Mouse (Mus musculus): ENCODE data around the gene Alk.
"Not testable (repeated sequence)": the region's sequence is repeated elsewhere in the genome, so short reads cannot be mapped to it uniquely, and the experiment has no call there.

Gene Alk

DNA sequence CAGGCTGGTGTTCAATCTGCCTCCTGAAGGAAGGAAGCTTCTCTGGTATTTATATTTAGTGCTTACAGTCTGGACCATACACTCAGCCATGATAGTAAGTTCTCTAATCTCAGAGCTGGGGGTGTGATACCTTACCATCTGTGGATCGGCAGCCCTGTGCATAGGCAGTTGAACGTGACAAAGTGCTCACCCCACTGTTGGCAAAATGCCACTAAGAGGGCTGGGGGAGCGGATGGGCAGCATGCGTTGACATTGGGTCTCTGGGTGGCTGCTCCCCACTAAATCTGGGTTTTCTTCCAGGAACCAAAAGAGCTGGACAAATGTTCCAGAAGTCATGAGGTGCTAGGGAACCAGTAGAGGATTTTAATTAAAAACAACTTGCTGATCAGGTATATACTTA, 78.1 kb downstream of the Alk start:
- DNase-seq = no peak

GRCm38 (mm10) chr17:72524839-72525238, 79.6 kb downstream of the Alk start:
- DNase-seq = no peak

DNA sequence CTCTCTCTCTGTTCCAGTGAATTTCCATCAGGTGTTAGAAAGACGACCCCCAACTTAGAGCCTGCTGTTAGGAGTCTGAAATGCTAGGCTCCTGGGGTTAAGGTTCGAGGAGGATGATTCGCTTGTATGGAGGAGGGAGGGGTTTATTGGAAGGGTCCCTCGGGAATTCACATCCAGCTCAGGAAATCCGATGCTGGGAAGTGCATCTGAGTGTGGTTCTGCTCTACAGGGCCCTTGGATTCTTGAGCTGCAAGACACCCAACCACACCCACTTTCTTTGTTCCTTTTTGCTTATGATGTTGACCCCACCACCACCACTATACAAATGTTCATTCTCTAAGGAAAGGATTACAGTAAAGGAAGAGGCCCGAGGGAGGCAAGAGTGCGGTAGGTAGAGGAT, 81.4 kb downstream of the Alk start:
- DNase-seq = no peak

DNA sequence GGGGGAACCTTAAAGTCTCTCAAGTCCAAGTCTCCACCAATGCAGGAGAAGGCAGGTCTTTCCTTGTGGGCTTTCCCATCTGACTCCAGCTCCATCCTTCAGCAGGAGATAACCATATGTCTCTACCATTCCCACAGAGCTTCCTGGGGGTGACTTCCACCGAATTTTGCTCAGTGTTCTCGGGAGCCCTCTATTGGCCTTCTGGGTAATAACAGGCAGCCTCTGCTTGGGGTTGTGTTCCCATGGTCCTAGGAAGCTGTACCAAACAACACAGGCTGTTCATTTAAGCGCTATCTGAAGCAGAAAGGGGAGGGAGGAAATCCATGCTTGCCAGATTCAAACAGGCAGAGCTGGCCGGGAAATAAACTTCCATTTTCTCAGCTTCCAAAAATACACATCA, 82.0 kb downstream of the Alk start:
- peak; percentile 68 for DNase-seq

DNA sequence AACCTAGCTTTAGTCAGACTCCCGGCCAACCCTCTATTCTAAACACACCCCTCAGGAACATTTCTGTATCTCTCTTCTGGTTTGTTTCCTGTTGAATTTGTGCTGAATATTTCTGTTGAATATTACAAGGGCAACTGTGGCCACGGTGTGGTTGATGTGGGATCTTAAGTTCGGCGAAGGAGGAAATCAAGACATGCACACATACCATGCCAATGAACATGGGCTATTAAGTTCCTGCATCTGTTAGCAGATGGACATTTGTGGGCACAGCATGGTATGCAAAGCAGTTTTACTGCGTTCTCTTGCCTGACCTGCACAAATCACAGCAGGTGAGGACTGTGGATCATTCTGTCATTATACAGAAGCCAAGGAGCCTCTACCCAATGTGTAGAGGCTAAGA, 83.1 kb downstream of the Alk start:
- DNase-seq = no peak

- no peak for DNase-seq
Observed at GRCm38 (mm10) chr17:72510746-72511145, 93.7 kb downstream of the Alk start.

- DNase-seq = no peak
Observed at GRCm38 (mm10) chr17:72508678-72509394, 95.6 kb downstream of the Alk start.

GRCm38 (mm10) chr17:72505213-72505612, 99.2 kb downstream of the Alk start:
- peak; percentile 36 for DNase-seq

- DNase-seq = peak; percentile 7
Observed at GRCm38 (mm10) chr17:72504581-72504980, 99.8 kb downstream of the Alk start.

DNA sequence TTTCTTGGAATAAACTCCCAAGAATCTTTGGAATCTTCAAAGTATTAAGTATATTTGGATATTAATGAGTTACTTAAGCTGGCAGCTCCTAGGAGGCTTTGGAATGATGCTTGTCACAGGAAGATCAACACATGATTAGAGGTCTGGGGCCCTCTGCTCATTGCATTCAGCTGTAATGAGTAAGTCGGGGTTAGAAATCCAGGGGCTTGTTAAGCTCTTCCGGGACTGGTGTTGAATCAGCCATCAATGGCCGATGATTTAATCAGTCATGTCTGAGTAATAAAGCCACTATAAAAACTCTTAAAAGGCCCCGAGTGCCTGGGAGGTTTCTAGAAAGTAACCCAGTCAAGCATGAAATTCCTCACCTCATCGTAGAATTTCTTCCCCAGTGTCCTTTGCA, 109.0 kb downstream of the Alk start:
- DNase-seq = no peak

- peak; percentile 67 for DNase-seq
Observed at GRCm38 (mm10) chr17:72485623-72486022, 118.8 kb downstream of the Alk start.

- not testable (repeated sequence) for DNase-seq
Observed at GRCm38 (mm10) chr17:72479260-72479659, 125.2 kb downstream of the Alk start.

- DNase-seq = peak; percentile 7
Observed at GRCm38 (mm10) chr17:72477889-72478405, 126.5 kb downstream of the Alk start.

DNA sequence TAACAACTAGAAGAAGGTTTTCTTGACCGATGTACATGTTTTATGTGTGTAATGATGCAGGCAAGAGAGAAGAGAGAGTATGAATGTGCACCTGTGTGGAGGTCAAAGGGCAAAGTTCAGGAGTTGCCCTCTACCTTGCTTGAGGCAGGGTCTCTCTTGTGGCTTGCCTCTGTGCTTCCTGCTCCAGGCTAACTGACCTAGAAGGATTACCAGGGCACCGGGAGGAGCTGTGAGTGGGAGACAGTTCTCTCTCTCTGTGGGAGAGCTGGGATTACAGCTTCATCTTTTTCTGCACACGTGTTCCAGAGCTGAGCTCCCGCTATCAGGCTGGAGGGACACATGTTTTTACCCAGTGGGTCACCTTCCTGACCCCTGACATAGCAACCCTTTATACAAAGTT, 127.5 kb downstream of the Alk start:
- no peak for DNase-seq

GRCm38 (mm10) chr17:72474166-72474565, 130.3 kb downstream of the Alk start:
- no peak for DNase-seq

- no peak for DNase-seq
Observed at GRCm38 (mm10) chr17:72448477-72448876, 155.9 kb downstream of the Alk start.

GRCm38 (mm10) chr17:72445204-72446177, 158.9 kb downstream of the Alk start:
- no peak for DNase-seq

DNA sequence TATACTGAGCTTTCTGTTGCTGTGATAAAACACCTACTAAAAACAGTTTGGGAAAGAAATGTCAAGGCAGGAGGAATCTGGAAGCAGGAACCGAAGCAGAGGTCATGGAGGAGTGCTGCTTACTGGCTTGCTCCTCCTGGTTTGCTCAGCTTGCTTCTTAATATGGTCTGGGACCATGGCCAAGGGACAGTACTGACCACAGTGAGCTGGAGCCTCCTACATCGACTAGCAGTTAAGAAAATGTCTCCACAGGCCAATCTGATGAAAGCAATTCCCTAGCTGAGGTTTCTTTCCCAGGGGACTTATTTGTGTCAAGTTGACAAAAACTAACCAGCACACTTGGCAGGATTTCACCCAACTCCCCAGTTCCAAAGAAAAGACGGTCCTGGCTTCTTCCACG, 187.0 kb downstream of the Alk start:
- no peak for DNase-seq

GRCm38 (mm10) chr17:72414676-72415075, 189.8 kb downstream of the Alk start:
- peak; percentile 5 for DNase-seq

- DNase-seq = no peak
Observed at GRCm38 (mm10) chr17:72404813-72405212, 199.6 kb downstream of the Alk start.

DNA sequence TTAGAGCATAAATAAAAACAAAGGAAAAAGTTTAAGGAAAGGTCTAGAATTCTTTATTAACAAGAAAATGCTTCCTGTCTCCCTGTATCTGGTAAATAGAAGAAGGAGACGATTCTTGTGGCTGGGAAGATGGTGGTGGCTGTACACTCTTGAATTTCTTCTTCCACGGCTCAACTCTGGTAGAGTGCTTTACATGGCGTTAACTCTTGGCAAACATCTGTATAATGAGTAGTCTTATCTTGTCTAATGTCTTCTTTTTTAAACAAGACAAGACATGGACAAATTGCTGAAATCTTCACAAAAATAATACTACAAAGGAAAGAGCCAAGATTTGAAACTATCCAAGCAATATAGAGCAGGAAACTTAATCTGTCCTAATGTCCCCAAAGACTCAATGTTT, 202.6 kb downstream of the Alk start:
- no peak for DNase-seq

DNA sequence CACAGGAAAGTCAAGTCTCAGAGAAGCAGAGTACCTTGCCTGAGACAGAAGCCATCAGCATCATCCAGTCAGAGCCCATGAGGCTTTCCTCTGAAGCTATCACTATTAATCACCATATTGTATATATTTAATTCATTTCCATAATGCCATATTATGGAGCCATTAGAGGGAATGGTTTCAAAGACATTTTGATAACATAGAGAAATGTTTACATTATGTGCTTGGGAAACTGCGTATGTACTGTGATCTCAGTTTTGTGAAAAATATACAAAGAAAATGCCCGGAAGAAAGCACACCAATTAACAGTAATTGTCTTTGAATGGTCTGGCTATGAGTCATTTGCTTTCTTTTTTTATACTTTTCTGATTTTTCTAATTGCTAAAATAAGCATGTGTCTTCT, 203.1 kb downstream of the Alk start:
- DNase-seq = no peak

DNA sequence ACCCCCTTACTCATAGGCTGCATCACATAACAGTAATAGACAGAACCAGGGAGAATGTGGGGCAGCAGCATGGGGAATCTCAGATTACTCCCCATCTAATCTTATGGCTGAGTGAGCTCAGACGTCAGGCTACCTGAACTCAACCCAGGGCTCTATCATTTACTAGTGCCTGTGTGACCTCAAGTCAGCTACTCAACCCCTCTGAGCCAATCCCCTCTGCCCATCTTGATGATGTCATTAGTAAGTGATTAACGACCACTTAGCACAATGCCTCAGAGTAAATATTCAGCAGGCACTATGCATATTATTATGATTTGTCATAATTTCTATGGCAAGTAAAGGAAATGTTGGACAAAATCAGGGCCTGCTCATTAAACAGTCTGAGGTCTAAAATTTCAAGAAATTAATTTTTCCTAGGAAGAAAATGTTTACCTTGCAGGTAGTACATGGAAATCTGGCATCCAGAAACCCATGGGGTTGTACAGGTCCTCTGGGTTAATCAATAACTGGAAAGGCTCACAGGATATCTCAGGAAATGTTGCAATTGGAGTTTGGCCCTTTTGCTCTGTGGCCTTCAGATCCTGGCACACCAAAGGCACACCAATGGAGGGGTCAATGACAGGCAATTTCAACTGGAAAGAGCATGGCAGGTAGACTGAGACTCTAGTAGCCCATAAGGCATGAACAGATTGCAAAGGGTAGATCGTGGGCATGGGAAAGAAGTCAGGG, 204.9 kb downstream of the Alk start:
- no peak for DNase-seq
